Mouse (Mus musculus) stomach, embryonic 15.5 days (tissue): ENCODE data around the gene Polr1e. TPM values are rescaled to one million over a fixed set of nuclear protein-coding genes. Genes with fewer than 3 reads are reported as not detected.
A peak's percentile ranks its signal among the peaks of the same experiment; 100 is the strongest.

Experiments
- ATAC-seq: fragments of 200-750 bp; cut with Nextera tagmentation; 2 replicates; pipeline ENCODE4 v1.8.0; 2017; ENCODE audit warnings: low read depth, moderate number of reproducible peaks, moderate TSS enrichment; ENCODE audit not compliant: insufficient read depth, low FRiP score
- H3K27ac ChIP-seq: fragments of 300-500 bp; sonication (generic); 2 replicates; pipeline ENCODE4 v1.5.1; 2015; ENCODE audit warnings: mild to moderate bottlenecking, inconsistent platforms
- H3K27me3 ChIP-seq: fragments of 300-500 bp; sonication (generic); replicated peaks from 2 replicates; pipeline ENCODE4 v1.6.1; 2015; ENCODE audit warnings: inconsistent platforms
- H3K36me3 ChIP-seq: fragments of 300-500 bp; sonication (generic); 2 replicates; pipeline ENCODE4 v1.6.1; 2015; ENCODE audit warnings: inconsistent platforms
- H3K4me1 ChIP-seq: fragments of 300-500 bp; sonication (generic); 2 replicates; pipeline ENCODE4 v1.6.1; 2015; ENCODE audit warnings: inconsistent platforms
- H3K4me2 ChIP-seq: fragments of 300-500 bp; sonication (generic); 2 replicates; pipeline ENCODE4 v1.6.1; 2015; ENCODE audit warnings: mild to moderate bottlenecking, inconsistent platforms
- H3K4me3 ChIP-seq: fragments of 300-500 bp; sonication (generic); replicated peaks from 2 replicates; pipeline ENCODE4 v1.5.1; 2015; ENCODE audit warnings: inconsistent platforms
- H3K9ac ChIP-seq: fragments of 300-500 bp; sonication (generic); 2 replicates; pipeline ENCODE4 v1.6.1; 2015; ENCODE audit warnings: inconsistent platforms
- H3K9me3 ChIP-seq: fragments of 300-500 bp; sonication (generic); 2 replicates; pipeline ENCODE4 v1.6.1; 2016; ENCODE audit warnings: inconsistent platforms
- WGBS: fragments of 180-500 bp; shearing (Covaris S2); methylation state at CpG from one replicate; pipeline ENCODE4 v1.1.7; 2015; 5-methylcytosine and 5-hydroxymethylcytosine counted together
- polyA plus RNA-seq: library from polyadenylated mRNA; unstranded; fragments of >200 nt; fragmentation: Nextera tagmentation; extraction: Ambion mirVana; gene quantifications from 2 replicates; pipeline ENCODE4 v1.2.1, GENCODE M21; 2015

The Polr1e gene
- polyA plus RNA-seq, result 37.4 and 41.8 TPM in 2 replicates

DNA sequence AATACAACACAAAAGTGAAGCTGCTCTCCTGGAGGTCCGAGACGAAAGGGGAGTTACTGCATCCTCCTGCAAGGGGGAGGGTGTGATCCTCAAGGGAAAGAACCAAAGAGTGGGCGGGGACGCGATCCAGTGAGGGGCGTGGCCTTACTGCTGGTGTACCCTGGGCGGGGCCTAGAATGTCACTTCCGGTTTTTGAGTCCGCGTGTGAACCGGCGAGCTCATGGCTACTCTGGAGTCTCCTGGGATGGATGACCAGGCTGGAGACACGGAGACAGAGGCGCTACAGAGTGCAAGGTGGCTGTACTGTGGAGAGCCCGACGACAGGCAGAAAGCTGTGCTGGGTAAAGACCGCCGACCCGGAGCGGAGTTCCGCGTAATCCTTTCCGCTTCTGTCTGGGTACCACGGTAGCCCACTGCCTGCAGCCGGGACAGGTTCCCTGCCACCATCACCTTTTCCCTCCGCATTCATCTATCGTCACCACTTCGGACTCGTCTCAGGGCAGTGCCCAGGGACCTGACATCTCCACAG lies at the start of gene Polr1e:
Gene Polr1e, plus strand, starts transcription at position 132 of the 529 bp plus-strand sequence.
- WGBS, result under 1% methylated on average over 29 of the region's 29 CpGs
- Histone ChIP-seq H3K36me3 (no peaks in the 10 kb centered on the region), H3K4me3 (peak within 1 kb of the TSS; percentile 76), H3K27me3 (no peaks in the 10 kb centered on the region), H3K9me3 (no peaks in the 10 kb centered on the region), H3K27ac (0 out of 2 replicates have a peak within 1 kb of the TSS, but pooled peaks have one; percentile 2), H3K9ac (peak within 1 kb of the TSS; percentile 58), H3K4me1 (peaks cover 13% of the 10 kb centered on the region), H3K4me2 (peak within 1 kb of the TSS; percentile 95)
- ATAC-seq, result peak; percentile 89

DNA sequence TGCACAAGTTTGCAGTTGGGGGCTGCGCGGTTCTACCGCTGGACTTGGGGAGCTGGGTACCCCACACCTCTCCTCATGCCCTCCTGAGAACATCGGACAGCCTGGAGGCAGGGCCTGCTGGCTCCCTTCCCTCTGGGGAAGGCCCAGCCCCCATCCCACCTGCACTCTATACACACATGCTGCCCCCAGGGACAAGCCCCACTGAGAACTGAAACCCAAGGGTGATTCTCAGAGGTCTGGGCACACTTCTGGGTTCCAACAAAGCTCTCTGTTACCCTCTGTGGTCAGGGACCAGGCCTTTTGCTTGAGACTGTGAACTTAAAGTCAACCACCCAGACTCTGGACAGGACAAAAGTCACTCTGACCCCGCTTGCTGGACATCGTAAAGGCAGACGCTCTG lies 48.3 kb upstream of the Polr1e start:
- no peak for ATAC-seq
- no peak overlapping the region for H3K4me2 ChIP-seq
- WGBS, result 89% methylated on average over 7 of the region's 7 CpGs
- no peak overlapping the region for H3K4me3 ChIP-seq
- no peaks in the 10 kb centered on the region for H3K27me3 ChIP-seq
- no peak overlapping the region for H3K27ac ChIP-seq
- no peaks in the 10 kb centered on the region; the same call in 1 of the 2 replicates for H3K4me1 ChIP-seq
- H3K9me3 ChIP-seq, result no peaks in the 10 kb centered on the region
- no peaks in the 10 kb centered on the region for H3K36me3 ChIP-seq
- no peak overlapping the region for H3K9ac ChIP-seq

DNA sequence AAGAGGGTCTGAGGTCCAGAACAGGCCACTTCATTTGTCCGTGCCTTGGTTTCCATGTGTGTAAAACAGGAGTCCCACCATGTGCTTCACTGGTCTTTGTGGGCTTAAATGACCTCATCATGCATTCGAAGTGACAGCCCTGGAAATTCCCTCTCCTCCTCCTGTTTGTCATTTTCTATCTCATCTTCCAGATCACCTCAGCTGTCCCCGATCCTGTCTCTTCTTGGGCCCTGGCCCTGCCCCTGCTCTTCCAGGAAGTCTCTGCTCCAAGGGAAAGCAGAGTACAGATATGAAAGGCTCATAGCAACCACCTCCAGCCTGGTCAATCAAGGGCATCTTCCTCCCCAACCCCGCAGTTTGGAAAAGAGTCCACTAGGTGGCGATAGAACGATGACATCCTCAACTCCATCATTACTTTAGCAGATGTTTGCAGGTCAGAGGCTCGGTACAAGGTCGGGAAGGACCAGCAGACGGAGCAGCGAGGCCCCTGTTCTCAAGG lies 47.7 kb upstream of the Polr1e start:
- 19% methylated on average over 10 of the region's 10 CpGs for WGBS
- Histone ChIP-seq H3K9me3 (no peaks in the 10 kb centered on the region), H3K4me3 (no peak overlapping the region), H3K36me3 (no peaks in the 10 kb centered on the region), H3K4me2 (no peak overlapping the region), H3K27ac (no peak overlapping the region), H3K9ac (no peak overlapping the region), H3K4me1 (no peaks in the 10 kb centered on the region; the same call in 1 of the 2 replicates), H3K27me3 (no peaks in the 10 kb centered on the region)
- no peak for ATAC-seq

DNA sequence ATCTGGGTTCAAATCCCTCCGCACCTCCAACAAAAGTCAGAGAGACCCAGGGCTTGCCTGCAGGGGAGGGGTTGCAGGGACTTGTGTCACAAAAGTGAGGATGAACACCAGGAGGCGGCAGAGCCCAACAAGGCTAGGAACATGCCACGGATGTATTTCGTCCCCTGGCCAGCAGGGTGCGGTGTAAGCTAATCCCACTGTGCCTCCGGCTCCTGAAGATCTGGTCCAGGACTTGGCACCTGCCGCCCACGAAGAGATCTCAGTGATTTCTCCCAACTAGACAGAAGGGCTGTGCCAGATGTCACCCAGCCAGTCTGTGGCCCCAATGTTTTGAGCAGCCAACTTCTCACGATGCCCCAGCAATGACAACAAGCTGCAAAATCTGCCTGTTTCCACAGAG lies 44.9 kb upstream of the Polr1e start:
- H3K4me2 ChIP-seq, result peak overlapping the region; percentile 41
- peak; percentile 32; the same call in 1 of the 2 replicates for ATAC-seq
- no peak overlapping the region for H3K27ac ChIP-seq
- no peak overlapping the region for H3K9ac ChIP-seq
- no peaks in the 10 kb centered on the region; the same call in 1 of the 2 replicates for H3K4me1 ChIP-seq
- no peaks in the 10 kb centered on the region for H3K9me3 ChIP-seq
- no peaks in the 10 kb centered on the region for H3K36me3 ChIP-seq
- WGBS, result 12% methylated on average over 9 of the region's 9 CpGs
- no peaks in the 10 kb centered on the region for H3K27me3 ChIP-seq
- H3K4me3 ChIP-seq, result peak overlapping the region; percentile 19; the same call in 1 of the 2 replicates

DNA sequence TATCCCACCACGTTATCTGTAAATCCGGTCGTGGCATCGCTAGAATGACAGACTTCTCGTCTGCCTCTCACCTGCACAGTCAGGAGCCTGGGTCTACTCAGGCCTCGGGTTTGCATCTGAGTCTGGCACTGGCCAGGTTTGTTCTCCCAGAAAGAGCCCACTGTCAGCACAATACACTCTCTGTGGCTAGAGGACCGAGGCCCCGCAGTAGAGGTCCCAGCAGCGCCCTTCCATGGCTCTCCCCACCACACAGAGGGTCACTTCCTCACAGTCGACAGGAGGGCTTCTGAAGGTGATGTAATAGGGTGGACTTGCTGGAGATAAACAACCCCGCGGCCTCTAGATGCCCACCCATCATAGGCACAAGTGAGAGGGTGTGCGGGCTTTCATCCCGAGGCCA lies 44.5 kb upstream of the Polr1e start:
- Histone ChIP-seq H3K27ac (no peak overlapping the region), H3K4me2 (peak overlapping the region; percentile 41), H3K9me3 (no peaks in the 10 kb centered on the region), H3K4me3 (peak overlapping the region; percentile 19; the same call in 1 of the 2 replicates), H3K36me3 (no peaks in the 10 kb centered on the region), H3K27me3 (no peaks in the 10 kb centered on the region), H3K4me1 (no peaks in the 10 kb centered on the region; the same call in 1 of the 2 replicates), H3K9ac (no peak overlapping the region)
- 47% methylated on average over 14 of the region's 14 CpGs for WGBS
- no peak for ATAC-seq

DNA sequence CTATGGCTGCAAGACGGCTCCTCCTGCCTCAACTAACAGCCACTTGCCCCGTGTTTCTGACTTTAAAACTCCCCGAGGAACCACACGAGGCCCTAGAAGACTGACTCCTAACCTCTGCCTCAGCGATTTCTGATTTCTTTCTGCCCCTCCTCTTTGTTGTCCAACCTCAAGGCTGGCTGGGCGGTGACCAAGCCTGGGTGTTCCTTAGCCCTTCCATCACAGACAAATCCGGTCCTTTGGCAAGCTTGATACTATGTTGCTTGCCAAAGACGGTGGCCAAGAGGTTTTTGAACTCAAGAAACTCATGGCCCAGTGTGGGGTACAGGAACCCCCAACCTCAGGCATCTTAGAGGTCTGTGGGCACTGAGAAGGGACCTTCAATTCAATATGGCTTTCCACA lies 44.1 kb upstream of the Polr1e start:
- 0 out of 2 replicates have a peak overlapping the region, but pooled peaks have one; percentile 41 for H3K4me2 ChIP-seq
- ATAC-seq, result no peak
- no peaks in the 10 kb centered on the region for H3K36me3 ChIP-seq
- WGBS, result 76% methylated on average over 8 of the region's 8 CpGs
- no peak overlapping the region for H3K27ac ChIP-seq
- H3K4me3 ChIP-seq, result no peak overlapping the region
- no peaks in the 10 kb centered on the region; the same call in 1 of the 2 replicates for H3K4me1 ChIP-seq
- H3K9ac ChIP-seq, result no peak overlapping the region
- H3K9me3 ChIP-seq, result no peaks in the 10 kb centered on the region
- no peaks in the 10 kb centered on the region for H3K27me3 ChIP-seq

DNA sequence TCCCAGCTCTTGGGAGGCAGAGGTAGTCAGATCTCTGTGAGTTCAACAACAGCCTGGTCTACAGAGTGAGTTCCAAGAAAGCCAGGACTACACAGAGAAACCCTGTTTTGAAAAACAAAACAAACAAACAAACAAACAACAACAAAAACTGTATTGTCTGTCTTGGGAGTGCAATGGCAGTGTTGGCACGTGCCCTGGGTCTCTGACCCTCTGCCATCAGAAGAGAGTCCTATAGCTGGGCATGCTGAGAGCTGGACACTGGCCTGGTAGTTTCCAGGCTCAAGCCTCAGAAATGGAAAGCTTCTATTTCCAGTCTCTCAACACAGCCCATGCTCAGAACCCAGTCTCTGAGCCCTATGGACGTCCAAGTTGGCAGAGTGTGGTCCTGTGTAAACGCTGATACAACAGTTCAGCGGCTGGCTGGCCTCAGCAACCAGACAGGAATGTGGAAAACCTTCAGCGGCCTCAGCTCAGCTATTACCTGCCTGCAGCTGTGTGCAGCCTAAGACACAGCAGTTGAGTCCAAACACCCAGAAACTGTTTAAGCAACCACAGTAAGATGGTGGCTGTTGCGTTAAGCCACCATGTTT lies 42.3 kb upstream of the Polr1e start:
- H3K36me3 ChIP-seq, result no peaks in the 10 kb centered on the region
- 60% methylated on average over 6 of the region's 6 CpGs for WGBS
- H3K27ac ChIP-seq, result no peak overlapping the region
- no peak overlapping the region for H3K4me3 ChIP-seq
- H3K4me2 ChIP-seq, result no peak overlapping the region
- no peak overlapping the region for H3K9ac ChIP-seq
- H3K4me1 ChIP-seq, result peaks cover 4% of the 10 kb centered on the region
- H3K9me3 ChIP-seq, result no peaks in the 10 kb centered on the region
- no peaks in the 10 kb centered on the region for H3K27me3 ChIP-seq
- no peak for ATAC-seq

DNA sequence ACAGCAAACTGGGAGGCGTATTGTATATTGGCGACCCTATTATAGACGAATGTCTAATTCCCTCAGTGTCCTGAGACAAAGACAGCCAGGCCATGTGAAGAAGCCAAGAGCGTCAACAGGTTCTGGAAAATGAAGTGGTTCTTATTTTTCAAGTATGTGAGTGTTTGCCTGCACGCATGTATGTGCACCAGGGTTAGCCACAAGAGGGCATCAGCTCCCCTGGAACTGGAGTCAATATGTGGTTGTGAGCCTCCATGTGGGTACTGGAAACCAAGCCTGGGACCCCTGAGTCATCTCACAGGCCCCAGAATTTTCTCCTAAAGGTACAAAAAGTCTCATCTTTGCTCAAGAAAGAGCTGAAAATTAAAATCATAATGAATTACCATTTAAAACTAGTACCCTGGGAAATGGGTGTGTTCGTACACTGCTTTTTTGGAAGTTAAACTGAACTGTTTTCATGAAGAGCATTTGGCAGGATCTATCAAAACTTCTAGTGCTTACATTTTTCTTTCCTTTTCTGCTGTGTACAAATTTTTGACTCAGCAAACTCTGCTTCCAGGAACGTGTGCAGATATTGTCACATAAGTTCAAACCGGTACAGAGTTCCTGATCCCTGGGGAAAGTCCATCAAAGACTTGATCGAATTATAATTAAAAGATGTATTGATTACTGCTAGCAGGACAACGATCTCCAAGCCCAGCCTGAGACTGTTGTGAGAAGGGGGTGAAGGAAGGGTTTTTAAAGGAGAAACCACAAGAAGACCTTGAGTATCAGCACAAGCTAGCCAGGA lies 41.3 kb upstream of the Polr1e start:
- WGBS, result 87% methylated on average over 10 of the region's 10 CpGs
- Histone ChIP-seq H3K27me3 (no peaks in the 10 kb centered on the region), H3K27ac (no peak overlapping the region), H3K9me3 (no peaks in the 10 kb centered on the region), H3K9ac (no peak overlapping the region), H3K36me3 (no peaks in the 10 kb centered on the region), H3K4me2 (no peak overlapping the region), H3K4me3 (no peak overlapping the region), H3K4me1 (peaks cover 9% of the 10 kb centered on the region)
- ATAC-seq, result no peak

DNA sequence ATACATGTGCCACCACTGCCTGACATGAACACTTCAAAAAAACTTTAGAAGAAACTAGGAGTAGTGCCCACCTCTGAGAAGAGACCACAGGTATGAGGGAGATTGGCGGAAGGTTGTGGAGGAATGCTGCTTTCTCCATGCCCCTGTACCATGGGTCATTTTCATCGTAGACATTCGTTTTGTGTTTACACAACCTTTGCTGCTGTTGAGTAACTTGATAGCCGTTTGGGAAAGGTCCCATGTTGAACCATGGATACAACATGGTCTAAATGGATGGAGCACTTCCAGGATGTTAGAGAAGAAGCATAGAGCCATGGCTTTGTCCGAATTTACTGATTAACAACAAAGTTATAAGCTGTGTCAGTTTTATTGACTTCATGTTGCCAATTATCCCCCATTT lies 40.2 kb upstream of the Polr1e start:
- H3K27ac ChIP-seq, result no peak overlapping the region
- no peak for ATAC-seq
- peaks cover 20% of the 10 kb centered on the region for H3K4me1 ChIP-seq
- H3K4me3 ChIP-seq, result no peak overlapping the region
- H3K36me3 ChIP-seq, result no peaks in the 10 kb centered on the region
- H3K27me3 ChIP-seq, result no peaks in the 10 kb centered on the region
- no peak overlapping the region for H3K4me2 ChIP-seq
- no peak overlapping the region for H3K9ac ChIP-seq
- no peaks in the 10 kb centered on the region for H3K9me3 ChIP-seq
- WGBS, result 52% methylated on average over 5 of the region's 5 CpGs

DNA sequence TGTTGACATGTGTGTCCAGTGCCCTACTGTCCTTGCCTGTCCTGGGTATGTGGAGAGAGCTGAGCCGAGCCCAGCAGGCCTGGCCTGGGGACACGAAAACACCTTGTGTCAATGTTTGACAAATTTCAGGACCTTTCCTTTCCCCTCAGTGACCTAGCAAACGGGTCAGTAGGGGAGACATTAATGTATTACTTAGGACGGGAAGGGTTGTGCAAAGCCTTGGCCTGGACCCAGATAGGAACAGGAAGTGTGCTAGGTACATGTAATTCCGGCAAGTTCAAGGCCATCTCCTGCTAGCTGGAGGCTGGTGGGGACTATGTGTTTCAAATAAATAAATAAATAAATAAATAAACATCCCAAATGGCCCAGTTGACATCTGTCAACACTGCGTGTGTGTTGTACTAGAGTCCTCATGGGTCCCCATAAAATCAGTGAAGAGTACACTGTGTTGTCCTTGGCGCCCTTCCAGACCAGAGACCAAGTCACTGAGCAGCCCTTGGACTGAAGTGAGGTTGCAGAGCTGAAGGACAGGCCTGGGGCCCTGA lies 38.5 kb upstream of the Polr1e start:
- Histone ChIP-seq H3K4me1 (peaks cover 23% of the 10 kb centered on the region), H3K4me2 (no peak overlapping the region), H3K27me3 (no peaks in the 10 kb centered on the region), H3K4me3 (no peak overlapping the region), H3K27ac (no peak overlapping the region), H3K9me3 (no peaks in the 10 kb centered on the region), H3K36me3 (no peaks in the 10 kb centered on the region), H3K9ac (no peak overlapping the region)
- ATAC-seq, result no peak
- WGBS, result 53% methylated on average over 7 of the region's 7 CpGs

DNA sequence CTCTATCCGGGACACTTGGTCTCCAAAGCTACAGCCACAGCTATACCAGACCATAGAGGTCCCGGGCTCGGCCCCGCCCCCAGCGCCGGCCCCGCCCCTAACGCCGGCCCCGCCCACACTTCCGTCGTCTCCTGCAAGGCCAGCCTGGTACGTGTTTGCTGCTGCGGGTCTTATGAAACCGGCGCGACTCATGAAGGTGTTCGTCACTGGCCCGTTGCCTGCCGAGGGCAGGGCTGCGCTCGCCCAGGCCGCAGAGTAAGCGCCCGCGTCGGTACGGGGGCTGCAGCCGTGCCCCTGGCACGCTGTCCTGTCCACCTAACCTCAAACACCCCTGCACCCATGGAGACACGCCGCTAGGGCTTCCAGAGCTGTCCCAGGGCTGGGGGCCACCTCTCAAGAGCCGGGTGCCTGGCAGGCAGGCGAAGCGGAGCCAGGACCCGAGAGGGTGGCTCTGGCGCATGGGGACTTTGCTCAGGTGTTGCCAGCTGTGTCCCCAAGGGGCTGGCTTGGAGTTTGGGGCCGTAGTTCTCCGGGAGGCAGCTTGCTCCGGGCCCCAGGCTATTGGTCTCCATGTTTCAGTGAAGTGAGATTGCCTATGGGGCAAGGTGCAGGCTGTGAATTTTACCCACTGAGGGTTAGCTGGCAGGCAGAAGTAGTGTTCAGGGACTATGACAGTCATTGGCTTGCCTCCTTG lies 37.0 kb upstream of the Polr1e start, which contains the start of gene Grhpr:
Gene Grhpr, plus strand, starts transcription at position 116 of the 694 bp plus-strand sequence.
- Histone ChIP-seq H3K9ac (peak within 1 kb of the TSS; percentile 83), H3K27ac (peak within 1 kb of the TSS; percentile 84), H3K27me3 (no peaks in the 10 kb centered on the region), H3K4me1 (peaks cover 23% of the 10 kb centered on the region), H3K36me3 (no peaks in the 10 kb centered on the region), H3K9me3 (no peaks in the 10 kb centered on the region), H3K4me3 (peak within 1 kb of the TSS; percentile 72), H3K4me2 (peak within 1 kb of the TSS; percentile 95)
- ATAC-seq, result peak; percentile 91
- WGBS, result under 1% methylated on average over 40 of the region's 40 CpGs
